Mouse (Mus musculus) cerebellum, postnatal 25 days (tissue): ENCODE results near the gene Phkg1.
"Not testable (repeated sequence)": the region's sequence is repeated elsewhere in the genome, so short reads cannot be mapped to it uniquely, and the experiment has no call there.

Experiments
- DNase-seq, 2 experiments: peaks; one replicate each; pipeline ENCODE4 v3.0.0; 2021; ENCODE audit warnings: mixed read lengths in 2 of 2

Gene Phkg1

GRCm38 (mm10) chr5:129898449-129898848, at the start of gene Phkg1:
Gene Phkg1 (minus strand): TSS chr5:129898549.
- DNase-seq, result no peak

GRCm38 (mm10) chr5:129947528-129948033, 49.2 kb upstream of the Phkg1 start:
- DNase-seq, result no peak

- no peak for DNase-seq
These were observed 45.1 kb upstream of the Phkg1 start for GRCm38 (mm10) chr5:129943402-129943801.

- peak; percentile 51 to 66 for DNase-seq
These were observed 44.0 kb upstream of the Phkg1 start for GRCm38 (mm10) chr5:129942073-129942939.

- peak; percentile 98 to 100 for DNase-seq
These were observed 43.2 kb upstream of the Phkg1 start, which contains the start of gene Vkorc1l1 for GRCm38 (mm10) chr5:129941495-129942045. Gene Vkorc1l1 (plus strand): TSS chr5:129941970.

- DNase-seq, result no peak
These were observed 42.6 kb upstream of the Phkg1 start for GRCm38 (mm10) chr5:129940736-129941494.

- DNase-seq, result peak in 1 of 2 experiments; percentile 17
These were observed 41.9 kb upstream of the Phkg1 start for GRCm38 (mm10) chr5:129940281-129940680.

- DNase-seq, result no peak
These were observed 38.6 kb upstream of the Phkg1 start for GRCm38 (mm10) chr5:129936941-129937340.

GRCm38 (mm10) chr5:129929924-129930855, 31.8 kb upstream of the Phkg1 start:
- no peak for DNase-seq

GRCm38 (mm10) chr5:129925933-129926332, 27.6 kb upstream of the Phkg1 start:
- DNase-seq, result no peak

GRCm38 (mm10) chr5:129924820-129925452, 26.6 kb upstream of the Phkg1 start:
- DNase-seq, result no peak

GRCm38 (mm10) chr5:129921972-129922371, 23.6 kb upstream of the Phkg1 start:
- DNase-seq, result no peak

GRCm38 (mm10) chr5:129919320-129919719, 21.0 kb upstream of the Phkg1 start:
- no peak for DNase-seq

GRCm38 (mm10) chr5:129918752-129919151, 20.4 kb upstream of the Phkg1 start:
- DNase-seq, result no peak

GRCm38 (mm10) chr5:129918065-129918651, 19.8 kb upstream of the Phkg1 start:
- no peak for DNase-seq

- not testable (repeated sequence) for DNase-seq
These were observed 17.1 kb upstream of the Phkg1 start for GRCm38 (mm10) chr5:129915491-129915890.

GRCm38 (mm10) chr5:129914024-129914423, 15.7 kb upstream of the Phkg1 start:
- peak; percentile 11 to 36 for DNase-seq

- no peak for DNase-seq
These were observed 11.2 kb upstream of the Phkg1 start for GRCm38 (mm10) chr5:129909591-129909990.

GRCm38 (mm10) chr5:129909147-129909546, 10.8 kb upstream of the Phkg1 start:
- DNase-seq, result no peak

- DNase-seq, result peak; percentile 89 to 93
These were observed 10.1 kb upstream of the Phkg1 start, which contains the start of gene Nupr1l for GRCm38 (mm10) chr5:129908242-129908965. Gene Nupr1l (plus strand): TSS chr5:129908540.
